Mouse (Mus musculus) c-Kit-positive CD71-positive TER-119-positive erythroid progenitor cells, embryonic 14.5 days (primary cell): ENCODE data around the gene Bmper.

Experiments
- DNase-seq: peaks from one replicate; pipeline ENCODE4 v3.0.0-alpha.2; 2013; ENCODE audit warnings: low spot score

Gene Bmper

DNA sequence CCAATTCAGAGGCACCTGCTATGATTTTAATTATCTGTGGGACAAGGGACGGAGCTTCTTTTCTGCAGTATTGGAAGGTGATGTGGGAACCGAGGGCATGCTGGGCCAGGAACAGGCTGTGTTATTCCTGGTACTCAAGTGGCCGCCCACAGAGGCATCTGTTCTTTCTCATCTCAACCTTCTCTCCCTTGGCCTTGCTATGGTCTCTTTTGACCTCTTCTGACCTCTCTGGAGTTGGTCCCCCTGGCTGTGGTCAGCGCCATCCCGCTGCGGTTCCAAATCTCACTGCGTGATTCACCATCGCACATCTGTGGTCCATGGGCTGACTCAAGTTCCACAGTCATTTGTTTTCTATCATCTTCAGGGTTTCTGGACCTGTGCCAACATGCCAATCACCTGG is 77.5 kb downstream of the Bmper start:
- DNase-seq: no peak

DNA sequence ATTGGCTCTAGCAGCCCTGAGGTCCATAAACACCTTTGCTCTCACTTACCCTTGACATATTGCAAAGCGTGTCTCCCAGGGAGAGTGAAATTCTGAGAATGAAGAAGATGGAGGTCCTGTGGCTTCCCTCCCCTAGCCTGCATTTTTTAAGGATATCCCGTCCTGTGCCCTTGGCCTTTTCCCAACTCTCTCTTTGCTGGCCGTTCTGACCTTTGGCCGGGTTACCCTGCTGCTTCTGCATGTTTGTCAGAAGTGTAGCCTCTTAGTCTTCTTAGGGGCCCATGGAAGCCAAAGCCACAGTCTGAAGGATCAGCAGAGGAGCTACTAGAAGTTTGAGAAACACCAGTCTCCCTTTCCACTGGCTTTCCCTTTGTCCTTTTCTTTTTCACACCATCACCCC is 82.8 kb downstream of the Bmper start:
- DNase-seq: no peak

DNA sequence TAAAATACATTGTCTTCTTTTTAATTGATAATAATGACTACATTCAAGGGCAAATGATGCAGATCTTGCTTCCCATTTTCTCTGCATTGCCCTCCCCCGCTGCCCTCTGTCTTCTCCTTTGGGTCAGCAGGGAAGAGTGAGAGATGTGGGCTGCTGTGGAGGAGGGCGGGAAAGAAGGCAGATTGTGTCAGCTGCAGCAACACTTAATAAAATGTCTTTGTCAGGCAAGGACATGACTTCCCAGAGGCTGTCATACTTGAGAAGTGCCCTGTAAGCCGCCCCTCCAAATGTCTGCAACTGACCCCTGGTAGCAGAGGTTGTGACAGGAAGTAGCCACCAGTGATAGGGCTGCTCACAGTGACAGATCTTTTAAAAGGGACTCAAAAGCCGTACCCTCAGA is 83.3 kb downstream of the Bmper start:
- no peak for DNase-seq

DNA sequence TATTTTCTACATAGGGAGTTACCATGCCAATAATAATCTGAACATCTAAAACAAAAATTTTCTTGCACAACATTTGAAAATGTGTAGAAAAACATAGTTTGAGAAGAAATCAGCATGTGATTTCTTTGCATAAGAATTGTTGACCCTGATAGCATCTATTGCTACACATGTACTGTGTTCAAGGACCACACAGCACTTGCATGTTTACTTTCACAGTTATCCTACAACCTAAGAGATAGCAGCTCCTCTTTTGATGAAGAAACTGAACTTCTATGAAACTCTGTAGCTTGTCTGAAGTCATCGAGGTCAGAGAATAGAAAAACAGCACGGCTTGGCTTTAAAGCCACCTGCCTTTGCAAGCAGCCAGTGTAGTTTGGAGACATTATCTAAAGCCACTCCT is 85.0 kb downstream of the Bmper start:
- no peak for DNase-seq

DNA sequence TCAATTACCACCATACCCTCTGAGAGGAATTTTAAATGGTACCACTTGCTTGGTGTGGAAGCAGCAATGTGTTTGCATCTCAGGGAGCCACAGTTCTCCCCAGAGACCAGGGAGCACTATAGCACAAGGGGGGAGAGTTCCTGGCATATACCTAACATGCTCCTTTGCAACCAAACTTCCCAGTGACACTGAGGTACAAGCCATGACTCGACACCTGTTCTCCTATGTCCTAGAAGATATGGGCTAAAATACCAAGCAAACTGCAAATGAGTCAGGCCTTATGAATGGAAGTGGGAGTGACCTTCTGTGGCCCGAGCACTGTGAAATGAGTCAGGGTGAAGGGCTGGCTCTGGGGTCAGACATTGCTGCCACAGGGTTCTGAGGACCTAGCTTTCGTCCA is 88.1 kb downstream of the Bmper start:
- DNase-seq: no peak

DNA sequence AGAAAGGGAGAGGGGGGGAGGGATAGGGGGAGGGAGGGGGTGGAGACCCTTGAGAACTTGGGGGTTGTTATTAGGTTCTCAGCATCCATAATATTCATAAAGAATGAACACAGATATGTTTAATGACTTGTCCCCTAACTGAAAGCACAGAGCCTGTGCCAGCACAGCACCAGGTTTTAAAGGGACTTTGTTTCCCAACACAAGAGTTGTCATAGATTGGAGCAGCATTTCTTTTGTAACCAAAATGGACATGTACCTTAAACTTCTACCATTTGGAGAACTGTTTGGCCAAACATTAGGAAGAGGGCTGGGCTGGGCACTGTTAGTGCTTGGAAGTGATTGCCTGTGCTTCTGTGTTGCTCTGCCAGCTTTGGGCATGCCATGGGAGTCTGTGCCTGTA is 89.1 kb downstream of the Bmper start:
- no peak for DNase-seq

DNA sequence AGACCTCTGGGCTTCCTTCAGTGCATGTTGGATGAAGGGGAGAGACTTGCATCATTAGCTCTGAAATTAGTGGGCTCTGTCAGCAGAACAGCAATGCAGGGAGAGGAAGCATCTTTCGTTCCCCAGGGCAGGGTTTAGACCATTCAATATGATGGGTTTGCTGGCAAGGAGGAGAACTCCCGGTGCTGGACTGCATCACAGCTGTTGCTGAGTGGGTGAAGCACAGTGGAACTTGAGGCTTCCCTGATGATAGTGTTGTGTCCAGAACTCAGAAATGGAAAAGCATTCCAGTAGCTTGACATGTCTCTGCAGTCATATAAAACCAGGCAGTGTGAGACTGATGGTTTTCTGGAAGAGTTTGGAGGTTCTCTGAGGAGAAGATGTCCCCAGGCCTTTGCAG is 90.0 kb downstream of the Bmper start:
- DNase-seq: no peak

DNA sequence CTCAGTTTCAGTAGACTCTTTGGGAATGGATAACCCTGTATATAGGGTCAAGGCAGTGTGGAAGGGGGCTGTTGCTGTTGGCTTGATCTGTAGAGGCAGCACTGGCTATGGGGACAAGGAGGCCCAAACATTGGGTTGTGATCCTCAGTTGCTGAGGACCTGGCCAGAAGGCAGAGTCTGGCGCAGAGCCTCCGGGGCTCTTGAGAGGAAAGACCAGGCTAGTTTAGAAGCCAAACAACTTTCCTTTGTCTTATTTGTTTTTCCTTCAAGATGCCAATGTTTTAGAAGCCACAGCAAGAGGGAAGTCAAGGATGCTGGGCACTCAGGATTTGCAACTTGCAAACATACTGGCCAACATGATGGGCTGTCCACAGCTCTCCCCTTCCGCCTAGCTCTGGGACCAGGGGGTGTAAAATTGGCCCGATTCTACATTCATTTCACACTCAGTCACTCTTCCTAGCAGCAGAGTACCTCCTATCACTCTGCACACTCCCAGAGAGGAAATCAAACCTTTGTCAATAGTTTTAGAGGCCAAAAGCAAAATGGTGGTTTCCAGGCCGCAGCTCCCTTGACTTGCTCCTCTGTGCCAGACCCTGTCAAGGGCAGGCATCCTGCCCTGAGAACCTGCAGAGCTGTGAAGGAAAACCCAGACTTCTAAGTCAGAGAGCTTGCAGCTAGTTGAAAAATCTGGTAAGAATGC is 92.9 kb downstream of the Bmper start:
- DNase-seq: no peak

DNA sequence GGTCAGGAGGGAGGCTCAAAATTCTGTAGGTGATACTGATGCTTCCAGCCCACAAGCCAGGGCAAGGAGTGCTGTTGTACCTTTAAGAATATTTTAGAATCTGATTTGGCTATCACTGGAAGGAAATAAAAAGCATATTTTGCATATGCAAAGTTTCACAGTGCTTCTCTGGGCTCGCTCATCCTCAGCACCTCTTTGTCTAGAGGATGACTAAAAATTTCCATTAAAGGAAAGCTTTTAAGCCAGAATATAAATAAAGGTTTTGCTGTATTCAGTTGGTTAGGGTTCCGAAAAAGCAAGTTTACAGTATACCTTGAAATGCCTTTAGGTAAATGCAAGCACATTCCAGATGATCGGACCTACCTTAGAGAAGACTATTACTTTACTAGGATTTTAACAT is 105.0 kb downstream of the Bmper start:
- no peak for DNase-seq

DNA sequence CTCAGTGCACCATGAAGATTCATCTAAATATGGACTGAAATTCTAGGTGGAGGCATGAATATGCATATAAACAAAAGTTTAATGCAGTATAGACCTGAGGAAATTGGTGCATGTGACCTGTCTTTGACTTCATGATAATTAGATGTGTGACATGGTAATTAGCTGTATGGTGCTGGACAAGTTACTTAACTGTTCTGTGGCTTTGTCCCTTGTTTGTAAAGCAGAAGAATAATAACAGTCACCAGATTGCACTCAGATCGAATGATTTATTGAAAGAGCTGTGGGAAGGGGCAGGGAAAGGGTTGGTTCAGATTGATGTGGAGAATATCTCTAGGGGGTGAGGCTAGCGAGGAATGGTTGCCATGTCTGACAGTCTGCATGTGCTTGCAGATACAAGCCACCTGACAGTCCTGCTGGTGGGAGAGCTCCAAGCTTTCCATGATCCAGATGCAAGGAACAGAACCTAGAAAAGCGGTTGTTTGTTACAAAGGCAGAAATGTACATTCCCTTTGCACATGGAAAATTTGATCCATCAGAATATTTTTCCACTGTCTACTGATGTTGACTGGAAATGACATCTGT is 110.3 kb downstream of the Bmper start:
- DNase-seq: no peak

DNA sequence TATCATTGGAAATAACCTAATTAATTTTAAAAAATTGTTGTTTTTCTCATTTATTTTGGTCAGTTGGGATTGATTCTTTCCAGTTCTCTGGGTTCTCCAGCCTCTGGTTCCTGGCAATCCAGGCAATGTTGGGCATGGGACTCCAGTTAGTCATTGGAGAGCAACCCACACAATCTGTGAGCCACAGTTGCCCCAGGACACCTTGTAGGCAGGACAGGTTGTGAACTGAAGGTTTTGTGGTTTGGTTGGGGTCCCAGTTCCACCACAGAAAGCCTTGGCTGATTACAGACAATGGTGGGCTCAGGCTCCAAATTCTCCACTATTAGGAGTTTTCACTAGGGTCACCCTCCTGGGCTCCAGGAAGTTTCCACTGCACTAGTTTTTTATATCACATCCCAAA is 117.7 kb downstream of the Bmper start:
- no peak for DNase-seq

DNA sequence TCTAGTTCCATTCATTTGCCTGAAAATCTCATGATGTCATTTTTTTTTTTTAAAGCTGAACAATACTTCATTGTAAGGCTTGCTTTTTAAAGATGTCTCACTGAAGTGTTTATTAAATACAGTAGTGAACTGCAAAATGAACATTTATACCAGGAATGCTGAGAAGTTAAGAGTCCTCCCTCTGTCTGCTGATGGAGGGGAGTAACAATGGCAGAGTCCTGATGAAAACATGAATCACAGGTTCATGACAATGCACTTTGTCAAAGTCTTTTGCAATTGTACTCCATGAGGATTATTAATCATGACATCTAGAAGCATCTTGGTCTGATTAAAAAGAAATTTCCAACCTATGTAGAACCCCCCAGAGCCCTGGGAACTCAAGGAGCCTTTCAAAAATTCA is 118.4 kb downstream of the Bmper start:
- DNase-seq: no peak

DNA sequence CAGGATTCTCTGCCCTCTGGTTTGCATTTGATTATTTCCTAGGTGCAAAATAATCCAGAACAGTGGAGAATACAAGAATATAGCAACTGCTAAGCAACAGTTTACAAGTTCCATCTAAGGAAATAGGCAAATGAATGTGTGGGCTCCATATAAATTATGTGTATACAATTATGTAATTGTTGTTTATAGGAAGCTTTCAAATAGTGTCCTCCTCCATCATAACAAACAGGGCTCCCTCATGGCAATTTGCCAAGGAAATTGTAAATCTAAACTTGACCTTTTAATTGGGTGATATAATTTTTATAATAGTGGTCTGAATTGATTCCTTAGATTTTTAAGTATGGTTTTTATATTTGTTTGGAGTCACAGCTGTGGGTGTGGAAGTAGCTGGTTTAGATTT is 121.5 kb downstream of the Bmper start:
- DNase-seq: no peak

DNA sequence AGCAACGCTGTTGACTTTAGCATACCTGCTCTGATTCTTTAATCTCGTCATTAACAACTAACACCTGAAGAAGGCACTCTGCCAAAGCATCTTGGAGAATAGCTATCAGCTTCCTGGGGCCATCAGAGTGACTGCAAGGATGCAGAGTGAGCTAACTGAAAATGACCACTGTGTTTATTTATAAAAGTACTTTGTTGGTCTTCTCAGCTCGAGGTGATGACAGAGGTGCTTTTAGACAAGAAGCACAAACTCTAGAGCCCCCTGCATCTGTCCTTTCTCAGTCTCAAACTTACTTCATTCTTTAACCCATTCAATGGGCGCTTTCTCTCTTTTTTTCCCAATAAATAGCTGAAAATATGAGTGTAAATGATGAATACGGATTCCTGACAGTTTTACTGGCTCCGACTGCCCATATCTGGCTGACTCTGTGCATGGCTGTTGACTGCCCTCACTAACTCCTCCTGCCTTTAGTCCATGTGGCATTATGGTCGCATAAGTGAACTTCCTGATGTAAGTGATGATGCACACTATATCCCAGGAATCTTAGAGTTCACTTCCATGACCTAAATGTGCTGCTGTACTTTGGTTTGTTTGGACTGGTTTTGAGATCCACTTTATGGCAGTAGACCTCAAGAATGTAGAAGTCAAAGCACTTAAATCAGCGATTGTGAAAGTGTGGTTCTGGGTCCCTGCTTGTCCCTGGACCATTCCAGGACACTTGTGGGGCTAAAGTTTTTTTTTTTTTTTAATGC is 122.4 kb downstream of the Bmper start:
- no peak for DNase-seq

DNA sequence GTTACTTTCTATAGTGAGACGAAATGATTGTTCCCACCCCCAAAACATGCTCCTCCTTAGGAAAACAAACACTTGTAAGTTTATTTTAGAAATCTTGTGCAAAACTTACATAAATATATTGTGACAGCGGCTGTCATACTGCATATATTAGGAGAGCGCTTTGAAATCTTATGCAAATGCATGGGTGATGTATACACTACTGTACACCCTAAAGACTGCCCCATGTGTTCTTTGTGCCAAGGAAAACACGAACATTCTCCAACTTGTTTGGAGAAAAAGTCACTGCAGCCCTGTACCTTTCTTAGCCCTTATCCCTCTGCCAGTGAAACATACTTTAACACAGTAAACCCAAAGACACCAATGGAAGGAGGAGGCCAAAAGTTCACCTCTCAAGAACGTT is 126.7 kb downstream of the Bmper start:
- DNase-seq: no peak

DNA sequence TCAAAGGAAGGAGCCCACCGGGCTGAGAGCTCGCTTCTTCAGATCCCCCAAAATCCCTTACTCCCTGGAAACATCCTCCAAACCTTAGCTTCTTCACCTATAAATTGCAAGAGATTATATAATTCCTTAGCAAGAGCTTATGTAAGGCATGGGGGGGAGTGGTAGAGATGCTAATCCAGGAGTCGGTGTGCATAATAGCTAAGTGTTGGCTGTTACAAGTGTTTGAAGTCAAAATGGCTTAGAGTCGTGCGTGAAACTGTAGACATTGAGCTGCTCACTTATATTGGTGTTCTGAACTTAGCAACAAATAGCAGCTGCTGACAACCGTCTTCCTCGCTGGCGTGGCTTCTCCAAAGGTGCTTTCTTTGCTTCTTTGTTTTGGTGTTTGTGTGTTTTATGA is 128.5 kb downstream of the Bmper start:
- DNase-seq: no peak

DNA sequence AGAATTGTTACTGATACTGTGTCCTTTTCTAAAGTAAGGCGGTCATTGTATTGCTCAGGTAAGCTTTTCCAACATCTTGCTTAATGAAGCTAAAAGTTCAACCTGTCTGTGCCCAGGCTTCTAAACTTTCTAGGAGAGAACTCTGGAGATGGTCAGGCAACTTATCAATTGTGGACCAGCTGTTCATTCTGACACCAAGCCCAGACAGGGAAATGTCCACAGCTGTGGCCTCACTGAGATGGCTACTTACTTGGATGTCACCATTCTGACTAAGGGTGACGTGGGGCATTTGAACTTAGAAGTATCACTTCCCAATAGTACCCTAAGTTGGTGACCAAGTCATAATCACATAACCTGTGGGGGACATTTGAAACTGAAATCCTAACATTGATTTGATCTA is 129.5 kb downstream of the Bmper start:
- no peak for DNase-seq

DNA sequence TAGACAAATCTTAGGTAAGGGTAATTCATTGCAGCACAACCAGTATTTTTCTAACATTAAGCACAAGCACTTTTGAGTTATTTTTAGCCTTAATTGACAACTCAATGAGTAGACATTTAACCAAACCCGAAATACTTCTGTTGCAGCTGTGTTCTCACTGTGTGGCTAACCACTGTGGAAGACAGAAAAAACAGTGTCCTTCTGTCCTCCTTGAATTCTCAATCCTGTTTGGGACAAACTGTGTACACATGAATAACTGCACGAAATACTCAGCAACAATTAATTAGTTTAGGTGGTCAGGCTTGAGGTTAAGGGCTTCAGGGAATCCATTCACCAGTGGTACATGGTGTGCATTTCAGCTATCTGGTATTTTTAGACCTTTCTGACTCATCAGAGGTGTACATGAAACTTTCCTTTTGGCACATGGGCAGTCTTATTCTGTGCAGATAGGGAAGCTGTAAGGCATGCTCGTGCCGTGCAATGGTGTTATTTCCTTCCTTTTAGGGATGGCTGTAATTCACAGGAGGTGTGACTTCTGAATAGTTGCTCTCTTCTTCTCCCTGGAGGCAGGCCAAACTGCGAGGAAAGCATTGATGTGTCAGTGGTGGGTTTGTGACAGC is 131.4 kb downstream of the Bmper start:
- no peak for DNase-seq

DNA sequence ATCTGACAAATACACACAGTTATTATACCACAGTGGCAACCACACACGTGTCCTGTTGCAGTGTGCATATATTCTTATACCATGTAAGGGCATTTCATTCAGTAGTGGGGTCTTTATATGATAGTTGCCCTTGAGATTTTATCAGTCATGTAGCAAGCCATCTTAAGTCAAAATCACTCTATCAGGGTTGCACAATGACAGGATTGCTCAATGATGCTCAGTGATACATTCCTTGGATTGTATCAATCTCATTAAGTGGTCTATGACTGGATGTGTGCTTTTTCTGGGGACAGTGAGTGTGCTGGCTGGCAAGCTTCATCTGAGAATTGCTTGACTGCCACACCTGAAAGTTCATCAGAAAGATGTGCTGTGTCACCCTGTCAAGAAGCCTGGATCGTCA is 135.2 kb downstream of the Bmper start:
- no peak for DNase-seq

DNA sequence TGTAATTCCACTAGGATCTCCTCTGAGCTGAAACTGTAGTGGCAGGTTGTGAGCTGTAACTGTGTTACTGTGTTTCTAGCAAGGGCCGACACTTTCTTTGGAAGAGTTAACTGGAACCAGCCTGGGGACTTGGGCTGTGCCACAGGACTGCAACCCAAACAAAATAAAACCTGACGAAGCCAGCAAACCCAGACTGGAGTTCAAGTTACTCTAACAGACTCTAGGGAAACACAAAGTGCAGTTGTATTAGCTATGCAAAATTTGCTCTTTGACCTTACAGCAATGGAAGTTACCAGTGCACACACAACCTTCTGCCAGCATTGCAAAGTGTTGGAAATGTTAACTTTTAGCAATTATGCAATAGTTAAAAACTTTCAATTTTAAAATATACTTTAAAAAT is 140.3 kb downstream of the Bmper start:
- no peak for DNase-seq

DNA sequence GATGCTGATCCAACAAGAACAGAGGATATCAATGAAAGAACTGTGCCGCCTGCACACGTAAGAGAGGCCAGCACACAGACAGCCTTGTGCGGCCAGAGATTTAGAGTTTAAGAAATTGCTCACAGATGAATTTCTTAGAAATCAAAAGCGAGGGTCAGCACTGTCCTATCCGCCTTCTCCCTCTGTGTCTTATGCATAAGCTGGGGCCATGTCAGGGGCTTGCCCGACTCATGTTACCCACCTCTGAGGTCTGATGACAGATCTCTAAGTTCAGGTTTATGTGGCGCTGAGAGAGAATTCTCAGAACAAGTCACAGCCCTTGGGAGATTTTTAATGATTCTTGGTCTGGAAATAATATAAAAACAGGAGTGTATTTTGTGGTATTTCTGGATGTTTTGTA is 140.7 kb downstream of the Bmper start:
- DNase-seq: no peak

DNA sequence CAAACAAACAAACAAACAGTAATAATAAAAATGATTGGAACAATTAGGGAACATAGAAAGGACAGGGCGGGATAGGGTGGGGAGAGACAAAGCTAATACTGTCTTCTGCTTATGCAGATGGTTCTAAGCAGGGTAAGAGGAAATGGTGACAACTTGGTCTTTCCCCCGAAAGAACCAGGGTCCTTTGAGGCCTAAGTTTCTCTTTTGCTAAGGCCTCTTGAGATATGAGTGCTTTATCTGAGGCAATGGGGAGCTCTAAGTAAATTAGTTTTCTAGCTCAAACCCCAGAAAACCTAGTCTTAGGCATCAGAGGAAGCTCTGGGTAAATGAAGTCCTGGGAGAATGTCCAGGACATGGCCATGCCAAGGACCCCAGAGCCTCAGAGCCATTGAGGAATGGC is 141.2 kb downstream of the Bmper start:
- DNase-seq: no peak

DNA sequence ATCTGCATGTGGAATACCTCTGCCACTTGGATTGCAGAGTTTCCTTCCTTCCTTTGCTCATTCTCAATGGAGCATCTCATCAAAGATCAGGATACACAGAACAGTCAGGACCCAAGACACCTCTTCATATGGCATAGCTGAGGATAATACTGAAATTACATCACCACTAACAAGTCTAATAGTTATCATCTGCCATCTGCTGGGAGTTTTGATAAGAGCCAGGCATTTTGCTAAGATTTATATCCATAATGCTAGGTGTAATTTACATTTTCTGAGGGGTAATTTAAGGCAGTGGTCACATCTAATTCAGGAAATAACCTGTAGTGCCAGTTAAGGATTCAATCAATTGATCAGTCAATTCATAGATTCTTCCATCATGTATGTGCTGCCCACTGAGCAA is 145.2 kb downstream of the Bmper start:
- no peak for DNase-seq
